Mouse (Mus musculus) midbrain, embryonic 14.5 days (tissue): ENCODE results near the gene Hsp90b1. TPM values are rescaled to one million over a fixed set of nuclear protein-coding genes. Genes with fewer than 3 reads are reported as not detected.
A peak's percentile ranks its signal among the peaks of the same experiment; 100 is the strongest.

Experiments used
- ATAC-seq: fragments of 200-750 bp; cut with Nextera tagmentation; 2 replicates; pipeline ENCODE4 v1.8.0; 2017; ENCODE audit warnings: moderate number of reproducible peaks, moderate library complexity; ENCODE audit not compliant: low FRiP score, low TSS enrichment
- DNase-seq: peaks from one replicate; pipeline ENCODE4 v3.0.0-alpha.2; 2015
- H3K27ac ChIP-seq: fragments of 300-500 bp; sonication (generic); replicated peaks from 2 replicates; pipeline ENCODE4 v1.5.1; 2014; ENCODE audit warnings: mild to moderate bottlenecking, low read depth, low read length, moderate library complexity
- H3K27me3 ChIP-seq: fragments of 300-500 bp; sonication (generic); 2 replicates; pipeline ENCODE4 v1.6.1; 2014; ENCODE audit warnings: low read length, control low read depth, mixed read lengths; ENCODE audit not compliant: control insufficient read depth, insufficient read depth
- H3K36me3 ChIP-seq: fragments of 300-500 bp; sonication (generic); 2 replicates; pipeline ENCODE4 v1.6.1; 2014; ENCODE audit warnings: low read length, control low read depth; ENCODE audit not compliant: control insufficient read depth, insufficient read depth
- H3K4me1 ChIP-seq: fragments of 300-500 bp; sonication (generic); 2 replicates; pipeline ENCODE4 v1.6.1; 2014; ENCODE audit warnings: mild to moderate bottlenecking, antibody characterized with exemption, low read length, control low read depth; ENCODE audit not compliant: control insufficient read depth, insufficient read depth
- H3K4me2 ChIP-seq: fragments of 300-500 bp; sonication (generic); 2 replicates; pipeline ENCODE4 v1.6.1; 2014; ENCODE audit warnings: mild to moderate bottlenecking, low read length, moderate library complexity
- H3K4me3 ChIP-seq: fragments of 300-500 bp; sonication (generic); replicated peaks from 2 replicates; pipeline ENCODE4 v1.5.1; 2014; ENCODE audit warnings: low read depth, low read length
- H3K9ac ChIP-seq: fragments of 300-500 bp; sonication (generic); replicated peaks from 2 replicates; pipeline ENCODE4 v1.6.1; 2014; ENCODE audit warnings: mild to moderate bottlenecking, low read length, moderate library complexity
- H3K9me3 ChIP-seq: fragments of 300-500 bp; sonication (generic); 2 replicates; pipeline ENCODE4 v1.6.1; 2016; ENCODE audit warnings: low read length, control low read depth, mixed read lengths; ENCODE audit not compliant: control insufficient read depth
- WGBS: fragments of 180-500 bp; shearing (Covaris S2); extraction: QIAGEN DNeasy Blood & Tissue Kit; methylation state at CpG from one replicate; pipeline ENCODE4 v1.1.7; 2014; 5-methylcytosine and 5-hydroxymethylcytosine counted together
- polyA plus RNA-seq: library from polyadenylated mRNA; unstranded; fragments of >200 nt; fragmentation: Nextera tagmentation; extraction: Ambion mirVana; gene quantifications from 2 replicates; pipeline ENCODE4 v1.2.1, GENCODE M21; 2014

Gene Hsp90b1
- 176 and 242 TPM in 2 replicates for polyA plus RNA-seq

DNA sequence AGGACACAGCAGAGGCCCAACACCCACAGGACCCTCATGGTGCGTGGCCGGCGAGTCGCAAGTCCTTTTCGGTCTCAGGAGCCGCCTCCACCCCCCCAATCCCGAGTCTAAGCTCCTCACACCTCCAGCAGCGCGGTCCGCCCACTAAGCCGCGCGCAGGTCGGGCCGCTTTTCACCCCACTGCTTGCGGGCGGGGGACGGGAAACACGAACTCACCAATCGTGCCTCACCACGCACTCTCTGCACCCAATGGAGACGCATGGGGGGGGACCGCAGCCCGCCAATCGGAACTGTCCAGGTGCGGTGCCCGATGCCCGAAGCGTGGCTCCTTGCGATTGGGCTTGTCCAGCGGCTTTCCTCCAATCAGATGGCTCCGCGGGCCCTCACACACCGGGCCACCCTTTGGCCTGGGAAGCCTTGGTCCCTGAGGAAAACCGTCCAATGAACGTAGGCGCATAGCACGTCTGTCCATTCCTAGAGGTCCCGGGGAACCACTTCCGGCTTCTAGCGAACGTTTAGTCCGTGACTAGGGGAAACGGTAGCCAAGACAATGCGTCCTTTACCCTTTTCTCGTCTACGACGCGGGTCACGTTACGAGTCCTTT lies at the start of gene Hsp90b1, which contains the start of gene Ttc41:
Gene Hsp90b1, minus strand, starts transcription at position 192 of the 604 bp plus-strand sequence.
Gene Ttc41, plus strand, starts transcription at position 494 of the 604 bp plus-strand sequence.
- peak; percentile 100 for DNase-seq
- peaks cover 35% of the 10 kb centered on the region for H3K4me1 ChIP-seq
- H3K9ac ChIP-seq = peak within 1 kb of the TSS; percentile 92
- WGBS = under 1% methylated on average over 51 of the region's 51 CpGs
- peak within 1 kb of the TSS; percentile 97 for H3K4me3 ChIP-seq
- peaks cover 33% of the 10 kb centered on the region for H3K36me3 ChIP-seq
- peak within 1 kb of the TSS; percentile 92 for H3K27ac ChIP-seq
- no peaks in the 10 kb centered on the region for H3K27me3 ChIP-seq
- H3K9me3 ChIP-seq = no peaks in the 10 kb centered on the region
- peak within 1 kb of the TSS; percentile 95 for H3K4me2 ChIP-seq
- ATAC-seq = peak; percentile 98

DNA sequence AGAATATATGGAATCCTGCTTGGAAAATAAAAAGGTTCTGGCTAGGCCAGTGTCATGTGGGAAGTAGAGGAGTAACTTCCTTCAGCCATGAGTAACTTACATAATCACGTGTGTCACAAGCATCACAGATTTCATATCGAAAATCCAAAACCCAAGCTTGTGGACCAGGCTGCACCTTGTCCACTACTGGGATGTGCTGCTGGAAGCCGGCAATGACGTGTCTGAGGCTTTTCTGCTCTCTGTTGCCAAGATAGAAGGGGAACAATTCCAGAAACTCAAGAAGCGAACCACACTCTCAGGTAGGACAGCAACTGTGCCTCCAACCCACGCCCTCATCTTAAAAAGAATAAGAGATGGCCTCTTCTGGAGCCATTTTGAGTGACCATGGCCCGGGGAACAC lies 39.0 kb upstream of the Hsp90b1 start:
- no peaks in the 10 kb centered on the region for H3K9me3 ChIP-seq
- no peaks in the 10 kb centered on the region for H3K36me3 ChIP-seq
- no peak overlapping the region for H3K9ac ChIP-seq
- ATAC-seq (no peak), DNase-seq (no peak)
- no peak overlapping the region for H3K4me3 ChIP-seq
- no peaks in the 10 kb centered on the region for H3K27me3 ChIP-seq
- H3K4me1 ChIP-seq = no peaks in the 10 kb centered on the region
- 89% methylated on average over 7 of the region's 7 CpGs for WGBS
- no peak overlapping the region for H3K27ac ChIP-seq
- H3K4me2 ChIP-seq = no peak overlapping the region

DNA sequence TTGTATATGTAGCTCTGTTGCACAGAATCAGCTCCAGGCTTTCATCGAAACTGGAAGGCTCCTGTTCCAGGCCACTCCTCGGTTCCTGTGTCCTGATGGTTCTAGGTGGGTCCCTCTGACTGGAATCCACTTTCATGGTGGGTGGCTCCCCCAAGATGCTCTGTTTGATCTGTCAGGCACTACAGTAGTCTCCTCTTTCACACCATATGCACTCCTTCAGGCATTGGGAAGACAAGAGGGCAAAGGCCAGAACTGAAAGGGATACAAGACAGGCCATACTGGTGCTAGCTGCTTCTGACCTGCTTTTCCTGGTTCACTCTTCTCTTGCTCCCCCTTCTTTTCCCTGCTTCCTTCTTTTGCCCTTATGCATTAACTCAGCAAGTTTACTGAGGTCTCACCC lies 37.6 kb upstream of the Hsp90b1 start:
- Histone ChIP-seq H3K9me3 (no peaks in the 10 kb centered on the region), H3K36me3 (no peaks in the 10 kb centered on the region), H3K27ac (no peak overlapping the region), H3K4me2 (no peak overlapping the region), H3K27me3 (no peaks in the 10 kb centered on the region), H3K4me3 (no peak overlapping the region), H3K9ac (no peak overlapping the region), H3K4me1 (no peaks in the 10 kb centered on the region)
- 94% methylated on average over 2 of the region's 2 CpGs for WGBS
- no peak for DNase-seq
- ATAC-seq = no peak

DNA sequence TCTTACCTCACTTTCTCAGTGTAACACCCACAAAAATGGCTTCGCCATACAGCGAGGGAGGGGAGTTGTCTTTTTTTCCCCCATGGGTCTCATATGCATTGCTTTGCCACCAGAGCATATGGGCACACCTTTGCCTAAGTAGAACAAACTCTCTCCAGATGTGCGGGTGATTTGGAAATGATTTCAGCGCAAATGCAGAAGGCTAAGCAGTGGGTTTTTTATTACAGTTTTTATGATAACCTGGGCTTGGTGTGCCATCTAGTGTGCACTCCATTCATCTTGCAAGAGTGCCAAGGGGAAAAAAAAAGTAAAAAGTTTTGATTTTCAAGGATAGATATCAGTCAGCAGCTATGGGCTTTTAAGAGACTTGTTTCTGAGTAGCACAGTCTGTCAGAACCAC lies 29.7 kb upstream of the Hsp90b1 start:
- no peaks in the 10 kb centered on the region for H3K9me3 ChIP-seq
- H3K4me3 ChIP-seq = no peak overlapping the region
- H3K4me2 ChIP-seq = no peak overlapping the region
- 93% methylated on average over 4 of the region's 4 CpGs for WGBS
- no peaks in the 10 kb centered on the region for H3K36me3 ChIP-seq
- no peak overlapping the region for H3K27ac ChIP-seq
- H3K4me1 ChIP-seq = no peaks in the 10 kb centered on the region
- DNase-seq (peak; percentile 24), ATAC-seq (no peak)
- H3K27me3 ChIP-seq = no peaks in the 10 kb centered on the region
- no peak overlapping the region for H3K9ac ChIP-seq

DNA sequence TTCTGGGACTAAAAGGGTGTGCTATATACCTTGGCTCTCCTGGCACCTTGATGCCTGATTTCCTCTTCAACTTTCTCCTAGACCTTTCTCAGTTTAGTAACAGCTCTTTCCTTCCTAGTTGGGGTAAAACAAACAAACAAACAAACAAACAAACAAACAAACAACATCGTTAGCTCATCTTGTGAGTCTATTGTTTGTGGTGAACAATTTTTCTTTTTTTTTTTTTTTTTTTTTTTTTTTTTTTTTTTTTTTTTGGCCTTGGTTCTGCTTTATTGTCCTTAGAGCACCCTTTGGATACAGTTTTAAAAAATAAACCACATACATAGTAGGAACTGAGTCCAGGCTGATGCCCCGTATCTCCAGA lies 26.2 kb upstream of the Hsp90b1 start:
- peaks cover 5% of the 10 kb centered on the region; the same call in 1 of the 2 replicates for H3K4me1 ChIP-seq
- H3K9me3 ChIP-seq = no peaks in the 10 kb centered on the region
- no peak for ATAC-seq
- no peaks in the 10 kb centered on the region for H3K27me3 ChIP-seq
- WGBS = 61% methylated on average over 2 of the region's 2 CpGs
- no peak overlapping the region; the same call in 1 of the 2 replicates for H3K4me2 ChIP-seq
- DNase-seq = no peak
- no peak overlapping the region for H3K4me3 ChIP-seq
- H3K36me3 ChIP-seq = no peaks in the 10 kb centered on the region
- no peak overlapping the region for H3K9ac ChIP-seq
- H3K27ac ChIP-seq = no peak overlapping the region

DNA sequence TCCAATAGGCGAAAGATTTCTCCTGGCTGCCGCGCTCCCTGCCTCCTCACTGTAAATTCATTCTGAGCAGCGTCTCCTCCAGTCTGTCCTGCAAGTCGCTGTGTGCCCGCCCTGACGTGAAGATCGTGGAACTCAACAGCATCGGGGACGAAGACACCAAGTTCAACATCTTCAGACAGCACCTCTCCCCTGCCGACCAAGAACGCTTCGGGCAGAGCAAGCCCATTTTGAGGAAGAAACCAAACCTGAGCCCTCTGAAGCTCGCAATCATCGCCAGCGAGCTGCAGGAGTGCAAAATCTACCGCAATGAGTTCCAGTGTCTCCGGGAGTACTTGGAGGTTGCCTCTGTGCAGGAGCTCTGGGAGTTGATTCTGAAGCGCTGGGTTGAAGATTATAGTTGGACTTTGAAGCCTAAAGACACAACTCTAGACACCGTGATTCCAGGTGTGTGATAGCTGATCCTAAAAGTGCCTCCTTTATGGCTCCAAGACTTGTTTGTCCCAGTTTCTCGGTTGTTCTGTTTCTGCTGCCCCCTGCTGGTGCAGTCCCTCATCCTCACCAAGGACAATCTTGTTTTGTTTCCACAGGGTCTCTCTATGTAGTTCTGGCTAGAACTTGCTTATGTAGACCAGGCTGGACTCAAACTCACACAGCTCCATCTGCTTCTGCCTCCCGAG lies 25.7 kb upstream of the Hsp90b1 start:
- peak overlapping the region; percentile 67 for H3K4me2 ChIP-seq
- ATAC-seq (no peak), DNase-seq (peak; percentile 91)
- H3K36me3 ChIP-seq = no peaks in the 10 kb centered on the region
- no peaks in the 10 kb centered on the region for H3K27me3 ChIP-seq
- WGBS = 11% methylated on average over 22 of the region's 22 CpGs
- H3K27ac ChIP-seq = no peak overlapping the region
- H3K9ac ChIP-seq = peak overlapping the region; percentile 44
- H3K4me3 ChIP-seq = peak overlapping the region; percentile 40
- H3K9me3 ChIP-seq = no peaks in the 10 kb centered on the region
- peaks cover 5% of the 10 kb centered on the region; the same call in 1 of the 2 replicates for H3K4me1 ChIP-seq

DNA sequence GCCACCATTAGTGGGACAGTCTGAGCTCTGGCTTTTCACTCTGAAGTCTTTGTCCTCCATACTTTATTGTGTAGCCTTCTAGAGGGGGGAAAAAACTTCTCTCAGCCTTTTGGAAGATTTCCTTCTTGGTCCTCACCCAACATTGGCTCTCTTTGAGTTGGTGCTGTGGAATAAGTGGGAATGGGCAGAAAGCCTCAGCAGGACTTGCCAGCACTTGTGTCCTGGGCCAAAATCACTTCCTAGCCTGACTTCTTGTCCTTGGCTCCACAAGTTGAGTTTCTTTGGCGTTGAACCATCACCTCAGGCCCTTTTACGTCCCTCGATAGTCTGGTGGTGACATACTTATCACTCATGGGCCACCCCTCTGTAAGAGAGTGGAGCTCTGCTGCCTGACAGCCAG lies 22.9 kb upstream of the Hsp90b1 start:
- 0 out of 2 replicates have a peak, but pooled peaks have one; percentile 5 for ATAC-seq
- no peak overlapping the region; the same call in 1 of the 2 replicates for H3K4me2 ChIP-seq

DNA sequence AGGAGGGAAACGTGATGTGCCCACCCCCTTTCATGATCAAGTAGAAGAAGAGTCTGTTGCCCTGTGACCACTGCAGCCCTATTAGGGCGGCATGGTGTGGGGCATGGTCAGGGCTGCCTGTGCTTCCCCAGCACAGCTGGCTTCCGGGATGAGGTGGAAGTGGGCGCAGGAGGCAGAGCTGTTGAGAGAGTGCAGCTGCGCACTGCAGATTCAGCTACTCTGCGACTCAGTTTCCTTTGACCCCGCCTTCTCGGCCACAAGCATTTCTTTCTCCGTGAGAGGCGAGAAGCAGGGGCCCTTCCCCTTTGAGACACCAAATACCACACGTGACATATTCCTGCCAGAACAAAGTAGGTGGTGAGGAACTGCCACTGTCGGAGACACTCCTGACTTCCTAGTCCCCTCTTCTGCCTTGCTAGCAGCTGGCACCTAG lies 22.3 kb upstream of the Hsp90b1 start:
- peak; percentile 64; the same call in 1 of the 2 replicates for ATAC-seq
- WGBS = 7% methylated on average over 12 of the region's 12 CpGs

More for the DNA sequence above, 22.9 kb upstream of the Hsp90b1 start:
- Histone ChIP-seq H3K9ac (no peak overlapping the region), H3K36me3 (no peaks in the 10 kb centered on the region), H3K9me3 (no peaks in the 10 kb centered on the region), H3K27ac (0 out of 2 replicates have a peak overlapping the region, but pooled peaks have one; percentile 37), H3K4me3 (no peak overlapping the region), H3K4me1 (peaks cover 5% of the 10 kb centered on the region; the same call in 1 of the 2 replicates), H3K27me3 (no peaks in the 10 kb centered on the region)
- no peak for DNase-seq
- WGBS = 90% methylated on average over 3 of the region's 3 CpGs

More for the DNA sequence above, 22.3 kb upstream of the Hsp90b1 start:
- Histone ChIP-seq H3K9me3 (no peaks in the 10 kb centered on the region), H3K4me1 (peaks cover 5% of the 10 kb centered on the region; the same call in 1 of the 2 replicates), H3K4me2 (peak overlapping the region; percentile 57), H3K4me3 (peak overlapping the region; percentile 25), H3K9ac (peak overlapping the region; percentile 28), H3K27me3 (no peaks in the 10 kb centered on the region), H3K36me3 (no peaks in the 10 kb centered on the region), H3K27ac (no peak overlapping the region)
- peak; percentile 65 for DNase-seq
